Mouse (Mus musculus) stomach, adult 2 months (tissue): ENCODE data around the gene Kif20b. TPM values are rescaled to one million over a fixed set of nuclear protein-coding genes. Genes with fewer than 3 reads are reported as not detected.

Experiments
- polyA plus RNA-seq: library from polyadenylated mRNA; depleted of rRNA; stranded (reverse); fragments of >200 nt; gene quantifications from 2 replicates; pipeline ENCODE4 v1.2.3, GENCODE M21; 2012; rRNA removed

The Kif20b gene
- polyA plus RNA-seq = 0.01 TPM in 2 replicates

DNA sequence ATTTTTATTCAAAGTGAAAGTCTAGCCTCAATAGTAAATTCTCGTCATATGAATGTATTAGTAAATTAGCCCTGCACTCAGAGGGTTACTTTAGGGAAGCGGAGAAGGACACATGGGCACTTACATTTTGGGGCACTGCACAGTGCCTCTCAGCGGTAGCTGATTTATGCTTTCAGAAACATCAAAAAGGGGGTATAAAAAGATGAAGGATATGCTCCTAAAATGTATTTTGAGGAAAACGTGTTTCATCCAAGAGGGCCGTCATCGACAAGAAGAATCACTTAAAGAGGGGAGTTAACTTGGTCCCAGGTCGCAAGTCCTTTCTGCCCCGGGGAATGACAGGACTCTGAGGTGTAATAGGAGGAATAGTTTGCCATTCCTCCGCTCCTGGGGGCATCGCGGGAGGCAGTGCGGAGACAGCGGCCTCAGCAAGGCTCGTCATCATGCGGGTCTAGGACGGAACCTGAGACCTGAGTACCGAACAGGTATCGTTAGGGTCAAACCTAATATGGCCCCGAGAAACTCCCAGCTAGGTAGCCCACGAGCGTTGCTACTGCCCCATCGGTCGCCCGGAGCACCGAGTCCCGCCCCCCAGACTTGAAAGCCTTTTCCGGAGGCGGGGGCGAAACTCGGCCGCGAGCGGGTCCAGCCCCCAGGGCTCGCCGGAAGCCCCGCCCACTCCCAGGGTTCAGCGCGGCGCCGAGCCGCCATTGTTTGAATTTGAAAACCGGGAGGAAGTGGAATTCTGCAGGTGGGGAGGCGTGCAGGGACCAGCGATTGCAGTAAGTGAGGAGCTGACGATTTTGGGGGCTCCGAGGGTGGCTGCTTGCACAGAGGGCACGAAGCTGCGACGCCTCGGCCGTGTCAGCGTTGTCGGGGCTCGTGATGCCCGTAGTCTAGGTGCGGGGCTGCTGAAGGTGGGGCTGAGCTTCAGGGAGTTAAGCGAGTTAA is at the start of gene Kif20b:
Gene Kif20b (plus strand): TSS at position 710 of the 951 bp plus-strand sequence.

DNA sequence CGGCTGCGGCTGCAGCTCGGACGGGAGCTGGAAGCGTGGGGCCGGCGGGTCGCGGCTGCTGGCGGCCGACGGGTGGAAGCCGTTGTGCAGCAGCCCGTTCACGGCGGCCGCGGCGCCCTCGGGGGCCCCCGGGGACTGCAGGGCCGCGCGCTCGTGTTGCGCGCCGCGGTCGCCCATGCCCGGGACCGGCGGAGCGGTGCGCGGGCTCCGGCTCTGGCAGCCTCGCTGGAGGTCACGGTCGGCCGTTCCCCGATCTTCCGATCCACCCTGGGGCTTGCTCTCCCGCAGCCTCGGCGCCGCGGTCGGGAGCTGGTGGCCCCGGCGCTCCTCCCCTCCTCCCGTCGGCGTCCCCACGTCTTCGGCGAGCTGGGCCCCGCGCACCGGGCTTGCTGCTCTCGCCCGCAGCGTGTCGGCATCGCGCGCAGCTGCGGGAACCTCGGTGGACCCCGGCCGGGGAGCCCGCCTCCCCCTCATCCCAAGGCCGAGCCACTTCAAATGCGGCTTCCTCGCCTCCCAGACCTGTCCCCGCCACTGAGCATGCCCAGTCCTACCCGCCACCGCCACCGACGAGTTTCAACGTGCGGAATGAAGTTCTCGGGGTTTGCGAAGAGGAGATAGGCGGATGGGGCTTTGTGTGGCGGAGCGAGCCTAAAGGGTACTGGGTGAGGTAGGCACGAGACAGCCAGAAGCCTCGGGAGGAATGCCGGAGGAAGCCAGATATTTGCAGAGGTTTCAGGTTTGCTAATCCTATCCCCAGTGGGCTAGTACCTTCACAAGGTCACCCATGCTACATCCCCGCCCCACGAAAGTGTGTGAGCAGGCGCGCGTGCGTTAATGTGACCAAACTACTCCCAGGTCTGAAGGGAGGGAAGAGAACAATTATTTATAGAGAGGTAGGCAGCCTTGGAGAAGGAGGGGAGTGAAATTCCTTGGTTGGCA is 43.3 kb upstream of the Kif20b start, which contains the start of gene Pank1:
Gene Pank1 (minus strand): TSS at position 853 of the 939 bp plus-strand sequence.

Other genes with a start within 250 kb of the Kif20b start
- 0.12 and 0.18 TPM in 2 replicates for gene Slc16a12, start 175.1 kb upstream of the Kif20b start, polyA plus RNA-seq
- 0.57 and 0.72 TPM in 2 replicates for gene Pank1, start 42.9 kb upstream of the Kif20b start, polyA plus RNA-seq